Mouse (Mus musculus): Measurements from ENCODE around the gene Swi5. TPM values are rescaled to one million over a fixed set of nuclear protein-coding genes. Genes with fewer than 3 reads are reported as not detected.
A peak's percentile ranks its signal among the peaks of the same experiment; 100 is the strongest.

Gene Swi5
- polyA plus RNA-seq, 1 experiment from 2014 or later, result 372 TPM

DNA sequence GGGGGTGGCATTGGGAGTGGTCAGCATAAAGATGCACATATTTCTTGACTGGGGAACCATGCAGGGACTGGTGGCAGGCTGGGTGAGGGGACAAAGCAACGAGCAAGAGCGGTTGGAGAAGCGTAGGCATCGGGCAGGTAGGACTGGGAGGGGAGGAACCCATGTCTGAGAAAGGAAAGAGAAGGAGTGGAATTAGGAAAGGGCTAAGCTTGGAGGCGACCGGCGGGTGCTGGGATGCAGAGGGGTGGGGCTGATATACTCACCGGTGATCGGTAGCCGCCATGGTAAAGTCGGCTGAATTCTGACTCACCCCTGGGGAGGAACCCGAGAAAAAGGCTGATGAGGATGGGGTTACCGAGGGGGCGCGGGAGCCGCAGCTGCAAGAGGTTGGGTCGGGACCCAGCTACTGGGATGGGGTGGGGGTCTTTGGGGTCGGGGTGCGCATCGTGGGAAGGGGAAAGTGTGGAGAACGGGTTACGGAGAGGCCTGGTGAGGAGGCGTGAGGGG, 488 bp downstream of the Swi5 start, which contains the start of gene Golga2:
Golga2 (plus strand) TSS at position 51 of the 507 bp plus-strand sequence.
- peaks cover 7% of the 10 kb centered on the region; the same call in 1 of the 2 replicates for H3K36me3 ChIP-seq (ENCODE audit: control insufficient read depth, insufficient read depth, low read length)
- peak within 1 kb of the TSS; percentile 84 for H3K4me3 ChIP-seq (replicated peaks; ENCODE audit: low read length)
- H3K27me3 ChIP-seq (ENCODE audit: control insufficient read depth, insufficient read depth, low read length), result no peaks in the 10 kb centered on the region
- peak within 1 kb of the TSS; percentile 96 for H3K9ac ChIP-seq (ENCODE audit: low read length)
- peak within 1 kb of the TSS; percentile 96 for H3K4me2 ChIP-seq (ENCODE audit: low read depth, low read length)
- ATAC-seq (ENCODE audit: insufficient read depth, low FRiP score), result peak; percentile 0; the same call in 1 of the 2 replicates
- peaks cover 9% of the 10 kb centered on the region for H3K4me1 ChIP-seq (ENCODE audit: control insufficient read depth, insufficient read depth, low read length)
- H3K9me3 ChIP-seq (replicated peaks; ENCODE audit: control insufficient read depth, low read length), result no peaks in the 10 kb centered on the region
- 1% methylated on average over 23 of the region's 23 CpGs for WGBS
- H3K27ac ChIP-seq (ENCODE audit: low read length), result peak within 1 kb of the TSS; percentile 77

- 78% methylated on average over 3 of the region's 3 CpGs for WGBS
- H3K9me3 ChIP-seq (replicated peaks; ENCODE audit: control insufficient read depth, low read length), result no peaks in the 10 kb centered on the region
- H3K27me3 ChIP-seq (ENCODE audit: control insufficient read depth, insufficient read depth, low read length), result no peaks in the 10 kb centered on the region
- peaks cover 14% of the 10 kb centered on the region; the same call in 1 of the 2 replicates for H3K36me3 ChIP-seq (ENCODE audit: control insufficient read depth, insufficient read depth, low read length)
- no peak overlapping the region for H3K27ac ChIP-seq (ENCODE audit: low read length)
- no peak for ATAC-seq (ENCODE audit: insufficient read depth, low FRiP score)
- peaks cover 7% of the 10 kb centered on the region for H3K4me1 ChIP-seq (ENCODE audit: control insufficient read depth, insufficient read depth, low read length)
- H3K9ac ChIP-seq (ENCODE audit: low read length), result no peak overlapping the region
- no peak overlapping the region for H3K4me3 ChIP-seq (replicated peaks; ENCODE audit: low read length)
- H3K4me2 ChIP-seq (ENCODE audit: low read depth, low read length), result no peak overlapping the region
Observed at GRCm38 (mm10) chr2:32283986-32284385, 3.9 kb downstream of the Swi5 start.

- H3K9me3 ChIP-seq (replicated peaks; ENCODE audit: control insufficient read depth, low read length), result no peaks in the 10 kb centered on the region
- H3K9ac ChIP-seq (ENCODE audit: low read length), result no peak overlapping the region
- H3K27ac ChIP-seq (ENCODE audit: low read length), result no peak overlapping the region
- 77% methylated on average over 1 of the region's 1 CpGs for WGBS
- H3K36me3 ChIP-seq (ENCODE audit: control insufficient read depth, insufficient read depth, low read length), result peaks cover 20% of the 10 kb centered on the region
- H3K4me1 ChIP-seq (ENCODE audit: control insufficient read depth, insufficient read depth, low read length), result peaks cover 6% of the 10 kb centered on the region
- 0 out of 2 replicates have a peak, but pooled peaks have one; percentile 12 for ATAC-seq (ENCODE audit: insufficient read depth, low FRiP score)
- no peak overlapping the region for H3K4me3 ChIP-seq (replicated peaks; ENCODE audit: low read length)
- H3K27me3 ChIP-seq (ENCODE audit: control insufficient read depth, insufficient read depth, low read length), result no peaks in the 10 kb centered on the region
- H3K4me2 ChIP-seq (ENCODE audit: low read depth, low read length), result no peak overlapping the region
Observed at GRCm38 (mm10) chr2:32282727-32283126, 5.1 kb downstream of the Swi5 start.

GRCm38 (mm10) chr2:32282289-32282688, 5.6 kb downstream of the Swi5 start:
- ATAC-seq (ENCODE audit: insufficient read depth, low FRiP score), result no peak
- 90% methylated on average over 2 of the region's 2 CpGs for WGBS
- Histone ChIP-seq H3K4me2 (ENCODE audit: low read depth, low read length) (no peak overlapping the region), H3K4me1 (ENCODE audit: control insufficient read depth, insufficient read depth, low read length) (peaks cover 6% of the 10 kb centered on the region), H3K27ac (ENCODE audit: low read length) (no peak overlapping the region), H3K9ac (ENCODE audit: low read length) (no peak overlapping the region), H3K4me3 (replicated peaks; ENCODE audit: low read length) (no peak overlapping the region), H3K9me3 (replicated peaks; ENCODE audit: control insufficient read depth, low read length) (no peaks in the 10 kb centered on the region), H3K36me3 (ENCODE audit: control insufficient read depth, insufficient read depth, low read length) (peaks cover 20% of the 10 kb centered on the region), H3K27me3 (ENCODE audit: control insufficient read depth, insufficient read depth, low read length) (no peaks in the 10 kb centered on the region)

GRCm38 (mm10) chr2:32275823-32276222, 12.1 kb downstream of the Swi5 start:
- Histone ChIP-seq H3K4me1 (ENCODE audit: control insufficient read depth, insufficient read depth, low read length) (no peaks in the 10 kb centered on the region), H3K9me3 (replicated peaks; ENCODE audit: control insufficient read depth, low read length) (no peaks in the 10 kb centered on the region), H3K36me3 (ENCODE audit: control insufficient read depth, insufficient read depth, low read length) (peaks cover 13% of the 10 kb centered on the region), H3K4me2 (ENCODE audit: low read depth, low read length) (no peak overlapping the region), H3K27me3 (ENCODE audit: control insufficient read depth, insufficient read depth, low read length) (no peaks in the 10 kb centered on the region), H3K4me3 (replicated peaks; ENCODE audit: low read length) (no peak overlapping the region), H3K9ac (ENCODE audit: low read length) (no peak overlapping the region), H3K27ac (ENCODE audit: low read length) (no peak overlapping the region)
- WGBS, result 71% methylated on average over 3 of the region's 3 CpGs
- no peak for ATAC-seq (ENCODE audit: insufficient read depth, low FRiP score)

- Histone ChIP-seq H3K9ac (ENCODE audit: low read length) (no peak overlapping the region), H3K4me3 (replicated peaks; ENCODE audit: low read length) (no peak overlapping the region), H3K27ac (ENCODE audit: low read length) (no peak overlapping the region), H3K9me3 (replicated peaks; ENCODE audit: control insufficient read depth, low read length) (no peaks in the 10 kb centered on the region), H3K4me1 (ENCODE audit: control insufficient read depth, insufficient read depth, low read length) (peaks cover 8% of the 10 kb centered on the region), H3K4me2 (ENCODE audit: low read depth, low read length) (peak overlapping the region; percentile 85; the same call in 1 of the 2 replicates), H3K27me3 (ENCODE audit: control insufficient read depth, insufficient read depth, low read length) (no peaks in the 10 kb centered on the region), H3K36me3 (ENCODE audit: control insufficient read depth, insufficient read depth, low read length) (no peaks in the 10 kb centered on the region)
- WGBS, result 29% methylated on average over 4 of the region's 4 CpGs
- no peak for ATAC-seq (ENCODE audit: insufficient read depth, low FRiP score)
Observed at GRCm38 (mm10) chr2:32260635-32261034, 27.2 kb downstream of the Swi5 start.

DNA sequence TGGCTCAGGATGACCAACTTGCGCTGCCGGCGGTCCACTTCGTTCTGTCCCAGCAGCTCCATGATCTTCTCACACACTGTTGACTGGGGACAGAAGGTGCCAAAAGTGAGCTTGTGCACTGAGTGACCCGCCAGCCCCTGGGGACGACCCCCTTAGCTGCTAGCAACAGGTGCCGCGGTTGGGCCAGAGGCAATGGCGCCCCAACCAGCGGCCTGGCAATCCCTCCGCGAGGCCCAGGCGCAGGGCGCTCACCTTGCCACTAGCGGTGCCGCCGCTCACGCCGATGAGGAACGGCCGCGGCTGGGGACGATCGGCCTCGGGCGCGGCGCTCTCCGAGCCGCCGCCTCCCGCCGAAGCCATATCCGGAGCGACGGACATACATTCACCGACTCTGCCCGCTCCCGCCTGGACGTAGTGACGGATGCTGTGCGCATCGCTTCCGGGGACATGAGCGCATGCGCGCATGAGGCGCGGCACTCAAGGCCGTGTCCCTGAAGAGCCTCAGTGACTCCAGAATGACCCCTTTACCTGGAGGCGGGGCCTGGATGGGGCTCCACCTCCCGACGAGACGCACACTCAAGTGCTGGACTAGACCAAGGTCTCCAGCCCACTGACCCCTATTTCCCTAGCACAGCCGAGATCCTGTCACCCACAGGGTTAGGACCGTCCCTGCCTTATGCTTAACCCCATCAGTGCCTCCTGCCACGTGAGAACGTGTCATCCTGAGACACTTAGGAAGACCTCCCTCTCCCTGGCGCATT, 28.0 kb downstream of the Swi5 start, which contains the start of gene Uck1:
Uck1 (minus strand) TSS at position 503 of the 761 bp plus-strand sequence.
- Histone ChIP-seq H3K9ac (ENCODE audit: low read length) (peak within 1 kb of the TSS; percentile 91), H3K36me3 (ENCODE audit: control insufficient read depth, insufficient read depth, low read length) (no peaks in the 10 kb centered on the region), H3K4me2 (ENCODE audit: low read depth, low read length) (peak within 1 kb of the TSS; percentile 85), H3K27me3 (ENCODE audit: control insufficient read depth, insufficient read depth, low read length) (no peaks in the 10 kb centered on the region), H3K27ac (ENCODE audit: low read length) (peak within 1 kb of the TSS; percentile 72; the same call in 1 of the 2 replicates), H3K9me3 (replicated peaks; ENCODE audit: control insufficient read depth, low read length) (no peaks in the 10 kb centered on the region), H3K4me1 (ENCODE audit: control insufficient read depth, insufficient read depth, low read length) (peaks cover 8% of the 10 kb centered on the region), H3K4me3 (replicated peaks; ENCODE audit: low read length) (peak within 1 kb of the TSS; percentile 82)
- WGBS, result 2% methylated on average over 59 of the region's 59 CpGs
- ATAC-seq (ENCODE audit: insufficient read depth, low FRiP score), result peak; percentile 91

DNA sequence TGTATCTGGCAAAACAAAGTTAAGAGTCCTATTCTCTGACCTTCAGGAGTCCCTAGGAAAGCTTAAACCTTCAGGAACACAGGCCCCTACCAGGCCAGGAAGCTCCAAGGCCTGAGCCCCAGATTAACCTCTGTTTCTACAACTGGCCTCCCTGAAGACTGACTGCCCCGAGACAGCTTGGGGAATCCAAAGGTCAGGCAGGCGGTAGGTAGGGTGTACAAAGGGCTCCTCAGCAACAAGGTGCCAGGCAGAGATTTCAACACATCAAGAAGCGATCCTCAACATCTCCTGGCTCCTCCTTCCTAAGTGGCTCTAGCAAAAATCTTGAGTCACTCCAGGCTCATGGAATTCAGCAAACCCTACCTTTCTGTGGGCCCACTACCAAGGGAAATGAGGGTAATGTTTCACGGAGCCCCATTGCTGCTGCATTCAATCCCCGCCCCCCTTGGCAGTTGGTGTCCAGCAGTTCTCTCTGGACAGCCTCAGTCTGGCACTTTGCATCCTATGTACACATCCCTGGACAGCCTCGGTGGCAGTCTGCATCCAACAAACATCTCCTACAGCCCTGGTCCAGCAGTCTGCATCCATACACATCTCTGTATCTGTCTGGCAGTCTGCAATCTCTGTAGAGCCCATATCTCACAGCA, 28.9 kb downstream of the Swi5 start:
- H3K4me3 ChIP-seq (replicated peaks; ENCODE audit: low read length), result peak overlapping the region; percentile 82
- peak overlapping the region; percentile 91 for H3K9ac ChIP-seq (ENCODE audit: low read length)
- peak overlapping the region; percentile 72; the same call in 1 of the 2 replicates for H3K27ac ChIP-seq (ENCODE audit: low read length)
- ATAC-seq (ENCODE audit: insufficient read depth, low FRiP score), result no peak
- H3K4me2 ChIP-seq (ENCODE audit: low read depth, low read length), result peak overlapping the region; percentile 85
- H3K4me1 ChIP-seq (ENCODE audit: control insufficient read depth, insufficient read depth, low read length), result peaks cover 8% of the 10 kb centered on the region
- H3K36me3 ChIP-seq (ENCODE audit: control insufficient read depth, insufficient read depth, low read length), result no peaks in the 10 kb centered on the region
- WGBS, result 42% methylated on average over 6 of the region's 6 CpGs
- no peaks in the 10 kb centered on the region for H3K27me3 ChIP-seq (ENCODE audit: control insufficient read depth, insufficient read depth, low read length)
- no peaks in the 10 kb centered on the region for H3K9me3 ChIP-seq (replicated peaks; ENCODE audit: control insufficient read depth, low read length)

GRCm38 (mm10) chr2:32256273-32256672, 31.6 kb downstream of the Swi5 start:
- no peaks in the 10 kb centered on the region for H3K9me3 ChIP-seq (replicated peaks; ENCODE audit: control insufficient read depth, low read length)
- WGBS, result 70% methylated on average over 11 of the region's 11 CpGs
- no peak overlapping the region for H3K9ac ChIP-seq (ENCODE audit: low read length)
- H3K4me2 ChIP-seq (ENCODE audit: low read depth, low read length), result no peak overlapping the region
- no peaks in the 10 kb centered on the region for H3K27me3 ChIP-seq (ENCODE audit: control insufficient read depth, insufficient read depth, low read length)
- 0 out of 2 replicates have a peak, but pooled peaks cover 6% of the 10 kb centered on the region for H3K36me3 ChIP-seq (ENCODE audit: control insufficient read depth, insufficient read depth, low read length)
- peaks cover 20% of the 10 kb centered on the region for H3K4me1 ChIP-seq (ENCODE audit: control insufficient read depth, insufficient read depth, low read length)
- no peak for ATAC-seq (ENCODE audit: insufficient read depth, low FRiP score)
- no peak overlapping the region for H3K27ac ChIP-seq (ENCODE audit: low read length)
- no peak overlapping the region for H3K4me3 ChIP-seq (replicated peaks; ENCODE audit: low read length)

All from stomach, embryonic 16.5 days (tissue).